Mouse (Mus musculus) brain, embryonic 14.5 days (tissue): Measurements from ENCODE around the gene Abcg8.

Experiments used
- CTCF ChIP-seq: fragments of 200-500 bp; IDR thresholded peaks from 2 replicates; pipeline ENCODE4 v1.5.1; 2012; ENCODE audit warnings: inconsistent platforms, mild to moderate bottlenecking, moderate library complexity, borderline replicate concordance; ENCODE audit not compliant: insufficient read depth, insufficient read length; ENCODE audit errors: extremely low read depth
- POLR2A ChIP-seq: fragments of 200-500 bp; IDR thresholded peaks from 2 replicates; pipeline ENCODE4 v1.6.1; 2012; ENCODE audit warnings: mild to moderate bottlenecking, inconsistent platforms, borderline replicate concordance; ENCODE audit not compliant: poor library complexity, insufficient read depth, insufficient read length, severe bottlenecking; ENCODE audit errors: extremely low read depth

DNA sequence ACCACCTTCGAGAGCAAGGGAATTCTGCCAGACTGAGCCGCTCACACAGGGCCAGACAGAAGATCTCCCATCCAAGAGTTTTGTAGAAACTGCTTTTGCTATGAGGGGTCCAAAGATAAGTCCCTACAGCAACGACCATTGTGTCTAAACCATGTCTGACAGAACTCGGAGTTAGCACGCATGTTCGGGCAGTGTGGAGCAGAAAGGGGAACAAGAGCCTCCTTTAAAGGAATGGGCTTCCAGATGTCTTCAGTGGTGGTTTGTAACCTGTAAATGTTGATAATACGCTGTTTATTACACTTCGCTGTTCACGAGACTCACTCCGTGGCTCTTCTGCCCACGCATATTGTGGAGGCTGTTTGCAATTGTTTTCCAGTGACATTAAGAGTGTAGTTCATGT, 1.5 kb downstream of the Abcg8 start:
- TF ChIP-seq CTCF = no peak
- no peak for TF ChIP-seq POLR2A
